Mouse (Mus musculus): ENCODE results near the gene Gm13290.
"Not testable (repeated sequence)": the region's sequence is repeated elsewhere in the genome, so short reads cannot be mapped to it uniquely, and the experiment has no call there.

DNA sequence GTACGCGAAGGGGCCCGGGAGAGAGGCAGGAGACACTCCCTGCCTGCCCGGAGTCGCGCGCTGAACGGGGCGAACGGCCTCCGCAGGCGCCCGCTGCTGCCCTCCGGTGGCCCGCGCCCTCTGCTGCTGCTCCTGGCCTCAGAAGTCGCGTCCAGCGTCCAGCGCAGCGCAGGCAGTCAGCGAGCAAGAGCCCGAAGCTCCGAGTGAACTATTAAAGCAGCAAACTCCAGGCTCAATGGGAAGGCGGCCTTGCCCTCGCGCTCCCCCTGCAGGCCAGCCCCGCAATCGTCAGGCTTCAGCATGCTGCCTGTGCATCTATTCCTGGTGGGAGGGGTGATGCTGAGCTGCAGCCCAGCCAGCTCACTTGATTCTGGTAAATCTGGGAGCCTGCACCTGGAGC is 29.3 kb downstream of the Gm13290 start, which contains the start of gene Gm13287:
- TF ChIP-seq CTCF, POLR2A (IDR thresholded peaks at IDR 0.05; ENCODE audit: extremely low read depth, insufficient read depth, low read length): not testable (repeated sequence)

All from cortical plate, adult 2 months (tissue).